Mouse (Mus musculus) bone marrow, adult 2 months (tissue): ENCODE results near the gene Fancm. TPM values are rescaled to one million over a fixed set of nuclear protein-coding genes. Genes with fewer than 3 reads are reported as not detected.

Experiments
- H3K27ac ChIP-seq: fragments of 200-500 bp; 2 replicates; pipeline ENCODE4 v1.5.1; 2012; ENCODE audit warnings: low read depth, mild to moderate bottlenecking, control low read depth, inconsistent platforms, low read length; ENCODE audit not compliant: control insufficient read depth, poor library complexity, insufficient read depth
- H3K4me1 ChIP-seq: fragments of 200-500 bp; 2 replicates; pipeline ENCODE4 v1.6.1; 2011; ENCODE audit warnings: low read length; ENCODE audit not compliant: control insufficient read depth, insufficient read depth
- H3K4me3 ChIP-seq: fragments of 200-500 bp; replicated peaks from 2 replicates; pipeline ENCODE3; 2011; ENCODE audit warnings: mild to moderate bottlenecking, low read depth, low read length, control low read depth; ENCODE audit not compliant: control insufficient read depth
- CTCF ChIP-seq: fragments of 200-500 bp; IDR thresholded peaks from 2 replicates; pipeline ENCODE4 v1.5.1; 2011; ENCODE audit warnings: low read length, control low read depth; ENCODE audit not compliant: control insufficient read depth, insufficient read depth
- POLR2A ChIP-seq: fragments of 200-500 bp; IDR thresholded peaks from 2 replicates; pipeline ENCODE4 v1.6.1; 2011; ENCODE audit warnings: low read depth, mild to moderate bottlenecking, control low read depth, low read length, borderline replicate concordance; ENCODE audit not compliant: control insufficient read depth
- WGBS: fragments of 180-500 bp; shearing (Covaris S2); methylation state at CpG from one replicate; pipeline ENCODE4 v1.1.7; 2018; 5-methylcytosine and 5-hydroxymethylcytosine counted together
- polyA plus RNA-seq: library from polyadenylated mRNA; stranded (reverse); fragments of >200 nt; gene quantifications from 2 replicates; pipeline ENCODE4 v1.2.4, GENCODE M21; 2011; ENCODE audit warnings: low replicate concordance; ENCODE audit not compliant: missing spikeins, insufficient read depth, insufficient read length

Fancm gene
- 2.7 and 5.1 TPM in 2 replicates for polyA plus RNA-seq

DNA sequence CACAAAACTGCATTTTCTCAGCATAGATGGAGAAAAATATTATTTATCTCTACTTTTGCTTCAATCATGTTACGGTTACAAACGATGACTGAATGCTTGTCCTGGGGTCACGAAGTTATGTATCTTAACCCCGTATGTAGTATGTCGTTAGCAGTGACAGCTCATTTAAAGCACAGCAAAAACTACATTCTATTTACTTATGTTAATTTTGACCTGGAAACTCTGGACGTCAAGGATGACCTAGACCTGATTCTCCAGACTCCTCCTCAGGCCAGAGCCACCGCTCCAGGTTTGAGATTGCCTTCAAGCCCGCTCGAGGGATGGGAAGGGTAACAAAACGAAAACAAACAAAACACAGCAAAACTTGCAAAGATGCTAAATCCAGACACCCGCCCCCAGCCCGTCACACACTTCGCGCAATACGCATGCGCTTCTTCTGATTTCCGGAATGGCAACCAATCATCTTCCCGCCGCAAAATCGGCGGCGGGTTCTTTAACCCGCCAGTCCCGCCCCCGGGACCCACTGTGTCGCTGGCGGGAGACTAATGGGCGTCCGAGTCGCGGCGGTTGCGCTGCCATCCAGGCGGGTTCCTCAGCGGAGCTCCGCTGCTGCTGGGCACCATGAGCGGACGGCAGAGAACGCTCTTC, at the start of gene Fancm:
Fancm (plus strand) TSS at position 519 of the 648 bp plus-strand sequence.
- TF ChIP-seq POLR2A (peak; percentile 75; the same call in 1 of the 2 replicates), CTCF (no peak)
- WGBS, result 2% methylated on average over 39 of the region's 39 CpGs
- peak within 1 kb of the TSS; percentile 42; the same call in 1 of the 2 replicates for H3K27ac ChIP-seq
- no peaks in the 10 kb centered on the region; the same call in 1 of the 2 replicates for H3K4me1 ChIP-seq
- peak within 1 kb of the TSS; percentile 89 for H3K4me3 ChIP-seq

DNA sequence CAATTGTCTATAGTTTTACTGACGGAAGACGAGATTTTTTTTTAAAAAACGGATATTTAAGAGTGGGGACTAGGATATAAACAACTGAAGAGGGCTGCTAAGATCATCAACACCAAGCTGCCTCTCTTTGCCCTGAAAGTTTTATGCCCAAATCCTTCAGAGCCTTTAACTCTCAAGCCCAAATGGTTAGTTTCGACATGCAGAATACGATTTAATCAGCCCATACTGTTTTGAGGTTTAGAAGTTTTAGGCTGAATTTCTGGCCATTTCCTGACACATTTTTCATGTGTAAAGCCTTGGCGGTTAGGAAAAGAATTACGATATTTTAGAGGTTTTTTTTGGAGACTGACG, 39.6 kb upstream of the Fancm start:
- TF ChIP-seq POLR2A (no peak), CTCF (no peak)
- Histone ChIP-seq H3K4me3 (peak overlapping the region; percentile 100), H3K27ac (no peak overlapping the region), H3K4me1 (no peaks in the 10 kb centered on the region; the same call in 1 of the 2 replicates)
- 36% methylated on average over 8 of the region's 8 CpGs for WGBS

DNA sequence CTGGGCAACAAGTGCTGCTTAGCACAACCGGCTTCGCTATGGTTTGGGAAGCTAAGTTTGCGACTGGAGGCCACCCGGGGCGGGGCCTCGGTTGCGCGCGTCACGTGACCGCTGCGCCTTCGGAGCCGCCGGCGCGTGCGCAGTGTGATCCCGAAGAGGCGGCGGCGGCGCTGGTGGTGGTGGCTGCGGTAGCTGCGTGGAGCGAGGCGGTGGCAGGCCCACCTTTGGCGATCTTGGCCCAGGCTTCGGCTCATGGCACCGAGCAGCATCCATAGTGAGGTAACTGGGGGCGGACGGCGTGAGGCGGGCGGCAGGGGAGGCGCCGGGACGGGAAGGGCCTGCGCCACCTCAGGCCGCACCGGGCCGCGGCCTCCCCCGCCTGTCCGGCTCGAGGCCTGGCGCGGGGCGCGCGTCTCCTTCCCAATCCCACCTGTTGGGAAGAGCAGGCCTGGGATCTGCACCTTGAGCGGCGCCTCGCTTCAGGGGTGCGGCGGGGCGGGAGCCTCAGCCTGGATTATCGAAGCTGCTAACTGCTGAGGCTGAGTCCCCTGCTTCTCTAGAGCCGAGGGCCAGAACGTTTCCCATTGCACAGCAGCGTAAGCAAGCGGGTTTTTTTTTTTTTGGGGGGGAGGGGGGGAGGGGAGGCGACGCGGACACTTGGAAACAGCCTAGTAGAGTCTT, 39.1 kb upstream of the Fancm start, which contains the start of gene Prpf39:
Prpf39 (plus strand) TSS at position 144 of the 681 bp plus-strand sequence.
- no peaks in the 10 kb centered on the region; the same call in 1 of the 2 replicates for H3K4me1 ChIP-seq
- under 1% methylated on average over 60 of the region's 65 CpGs for WGBS
- H3K27ac ChIP-seq, result peak within 1 kb of the TSS; percentile 95
- TF ChIP-seq POLR2A (peak; percentile 80; the same call in 1 of the 2 replicates), CTCF (no peak)
- H3K4me3 ChIP-seq, result peak within 1 kb of the TSS; percentile 100

DNA sequence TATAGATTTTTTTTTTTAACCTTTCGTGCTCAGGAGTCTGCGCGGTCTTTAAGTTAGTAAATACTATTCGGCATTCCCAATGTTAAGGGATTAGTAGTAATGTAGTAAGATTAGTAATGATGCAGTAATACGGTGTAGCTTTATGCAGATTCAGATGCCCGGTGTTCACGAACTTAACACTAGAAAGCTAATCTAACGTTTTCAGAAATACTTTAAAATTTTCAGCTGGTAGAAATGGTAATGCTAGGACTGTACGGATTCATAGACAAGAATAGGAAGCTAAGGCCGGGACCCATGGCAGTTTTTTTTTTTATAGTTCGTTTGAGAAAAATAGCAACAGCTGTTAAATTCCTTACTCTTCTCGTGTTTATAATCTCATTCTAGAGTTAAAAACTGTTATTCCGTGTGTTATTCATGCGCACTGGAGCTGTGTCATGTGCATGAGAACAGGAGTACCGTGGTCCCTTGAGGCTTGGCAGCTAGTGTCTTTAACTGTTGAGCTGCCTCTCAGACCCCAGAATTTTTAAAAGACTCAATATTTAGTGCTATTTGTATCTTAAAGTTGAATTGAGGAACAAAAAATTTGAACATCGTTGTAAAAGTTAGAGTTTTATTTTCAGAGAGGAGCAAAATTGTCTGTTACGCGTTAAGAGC, 38.4 kb upstream of the Fancm start:
- Histone ChIP-seq H3K27ac (no peak overlapping the region), H3K4me1 (no peaks in the 10 kb centered on the region; the same call in 1 of the 2 replicates), H3K4me3 (peak overlapping the region; percentile 100)
- WGBS, result 4% methylated on average over 18 of the region's 18 CpGs
- no peak for TF ChIP-seq CTCF

DNA sequence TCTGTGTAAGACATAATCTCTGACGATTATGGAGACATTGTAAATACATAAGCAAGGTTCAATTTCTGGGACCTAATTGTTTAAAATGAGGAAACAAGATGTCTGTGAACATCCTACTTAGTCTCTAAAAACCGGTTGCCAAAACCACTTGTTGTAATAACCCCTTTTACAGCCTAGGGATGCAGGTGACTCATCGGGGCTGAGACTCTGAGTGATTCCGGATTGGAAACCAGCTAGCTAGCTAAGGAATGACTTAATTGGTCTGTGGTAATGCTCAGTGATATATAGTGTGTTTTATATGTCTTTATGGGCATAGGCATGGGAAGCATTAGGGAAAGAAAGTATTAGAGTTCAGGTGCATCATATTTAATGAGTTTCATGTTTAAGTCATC, 37.9 kb upstream of the Fancm start:
- under 1% methylated on average over 4 of the region's 4 CpGs for whole genome bisulfite sequencing
- TF ChIP-seq CTCF (no peak), POLR2A (no peak)
- no peaks in the 10 kb centered on the region; the same call in 1 of the 2 replicates for H3K4me1 ChIP-seq
- peak overlapping the region; percentile 16 for H3K4me3 ChIP-seq
- no peak overlapping the region for H3K27ac ChIP-seq

DNA sequence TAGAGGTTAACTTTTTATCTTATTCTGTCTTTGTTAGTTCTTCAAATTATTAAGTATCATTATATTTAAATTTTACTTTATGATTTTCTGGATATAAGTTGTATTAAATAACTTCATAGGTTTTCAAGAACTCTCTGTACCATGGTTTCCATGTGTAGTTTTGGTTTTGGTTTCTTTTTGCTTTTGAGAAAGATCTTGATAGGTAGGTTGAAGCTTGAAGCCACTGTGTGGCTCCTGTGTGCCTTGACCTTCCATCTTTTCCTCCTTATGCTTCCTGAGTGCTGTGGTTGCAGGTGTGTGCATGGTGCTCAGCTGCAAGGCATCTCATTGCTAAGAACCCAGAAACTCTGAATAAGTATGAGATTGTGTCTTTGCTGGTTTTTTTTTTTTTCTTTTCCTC, 26.6 kb upstream of the Fancm start:
- no peaks in the 10 kb centered on the region; the same call in 1 of the 2 replicates for H3K4me1 ChIP-seq
- TF ChIP-seq CTCF, result no peak
- TF ChIP-seq POLR2A, result no peak
- H3K4me3 ChIP-seq, result no peak overlapping the region
- no peak overlapping the region for H3K27ac ChIP-seq

DNA sequence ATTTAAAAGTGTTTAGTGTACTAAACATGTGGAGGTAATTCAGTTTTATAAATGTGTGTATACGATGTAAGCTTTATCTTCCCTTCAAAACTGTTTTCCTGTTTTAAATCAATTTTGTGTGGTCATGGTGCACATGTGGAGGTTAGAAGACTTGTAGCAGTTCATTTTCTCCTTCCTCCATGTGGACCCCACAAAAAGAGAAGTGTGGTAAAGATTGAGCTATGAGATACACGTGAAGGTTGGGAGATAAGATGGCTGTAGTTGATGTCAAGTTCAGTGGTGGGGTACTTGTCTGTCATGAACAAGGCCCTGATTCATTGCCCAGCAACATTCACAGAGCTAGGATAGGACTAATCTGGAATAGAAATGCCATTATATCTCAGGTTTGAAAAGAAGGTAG, 17.2 kb upstream of the Fancm start:
- 18% methylated on average over 2 of the region's 2 CpGs for WGBS
- Histone ChIP-seq H3K4me1 (no peaks in the 10 kb centered on the region), H3K27ac (no peak overlapping the region)

DNA sequence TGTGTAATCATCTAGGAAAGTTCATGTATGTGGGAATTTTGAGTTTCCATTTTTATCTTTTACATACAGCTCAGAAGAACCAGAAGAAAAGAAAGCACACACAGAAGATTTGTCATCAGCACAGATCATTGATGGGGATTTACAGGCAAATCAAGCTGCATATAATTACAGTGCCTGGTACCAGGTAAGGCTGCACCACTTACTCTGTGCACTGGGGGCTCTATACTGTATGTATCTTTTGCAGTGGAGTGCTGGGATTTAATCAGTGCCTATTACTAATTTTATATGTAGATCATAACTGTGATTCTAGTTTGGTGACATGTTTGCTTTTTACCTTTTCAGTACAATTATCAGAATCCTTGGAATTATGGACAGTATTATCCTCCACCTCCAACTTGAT, 14.3 kb upstream of the Fancm start:
- no peaks in the 10 kb centered on the region; the same call in 1 of the 2 replicates for H3K4me1 ChIP-seq
- no peak for TF ChIP-seq POLR2A
- no peak for TF ChIP-seq CTCF
- H3K27ac ChIP-seq, result no peak overlapping the region
- no peak overlapping the region for H3K4me3 ChIP-seq

More for the DNA sequence above, 17.2 kb upstream of the Fancm start:
- no peak overlapping the region for H3K4me3 ChIP-seq
- no peak for TF ChIP-seq POLR2A
- no peak for TF ChIP-seq CTCF
